ENCODE assay signal across 9 mouse cellular contexts in the genomic region with DNA sequence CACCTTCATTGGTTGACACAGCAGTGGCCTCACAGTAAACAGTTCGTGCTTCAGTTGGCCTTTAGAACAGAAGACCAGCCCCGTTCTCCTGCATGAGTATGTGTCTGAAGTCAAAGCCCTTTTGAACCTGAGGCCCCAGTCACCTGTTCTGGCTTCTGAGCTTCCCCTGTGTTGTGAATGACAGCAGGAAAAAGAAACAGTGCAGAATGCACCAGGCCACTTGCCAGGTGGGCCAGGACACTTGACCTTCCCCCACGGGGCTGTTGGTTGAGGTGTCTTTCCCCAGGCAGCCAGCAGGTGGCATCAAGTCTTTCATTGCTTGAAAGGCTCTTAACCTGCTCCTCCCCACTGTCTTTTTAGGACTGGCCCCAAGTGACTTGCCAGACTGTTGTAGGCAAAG.
A peak's percentile ranks its signal among the peaks of the same experiment; 100 is the strongest.
DNase-seq lines count a peak whose midpoint lies in the region; ATAC-seq and TF ChIP-seq lines count a peak whose summit lies in the region.
"Had no signal": no experiment of that assay in that cellular context is flagged by ENCODE, and none has a peak within 500 bp of the region (broad histone marks: within the 10 kb centered on the region; RNA-seq: fewer than 3 reads in every experiment).

No protein-coding gene starts in this region.

- no peak overlapping the region for H3K4me3 ChIP-seq in layer of hippocampus, adult 2 months
- no peak overlapping the region for H3K4me3 ChIP-seq in liver, embryonic 13.5 days (replicated peaks)
- H3K4me3 ChIP-seq in small intestine, adult 2 months (ENCODE audit: low read depth, low read length): no peak overlapping the region
- H3K4me3 ChIP-seq: embryonic facial prominence, embryonic 12.5 days had no signal

- TF ChIP-seq POLR2A in small intestine, adult 2 months (IDR thresholded peaks at IDR 0.05; ENCODE audit: low read depth, low read length): no peak

- H3K27ac ChIP-seq in layer of hippocampus, adult 2 months: no peak overlapping the region
- H3K27ac ChIP-seq in liver, embryonic 13.5 days: no peak overlapping the region
- no peak overlapping the region for H3K27ac ChIP-seq in small intestine, adult 2 months (ENCODE audit: insufficient read depth, low read depth, low read length)
- H3K27ac ChIP-seq: embryonic facial prominence, embryonic 12.5 days had no signal

- 52% methylated on average over 3 of the region's 3 CpGs for WGBS in liver, embryonic 13.5 days (ENCODE audit: insufficient replicate concordance)
- whole genome bisulfite sequencing in small intestine, adult 2 months: 57% methylated on average over 3 of the region's 3 CpGs

- H3K36me3 ChIP-seq in liver, embryonic 13.5 days: no peaks in the 10 kb centered on the region
- no peaks in the 10 kb centered on the region for H3K36me3 ChIP-seq in small intestine, adult 2 months (ENCODE audit: control insufficient read depth, insufficient read depth, low read length)
- H3K36me3 ChIP-seq: embryonic facial prominence, embryonic 12.5 days had no signal

- TF ChIP-seq CTCF in layer of hippocampus, adult 2 months (conservative IDR thresholded peaks at IDR 0.05): peak; percentile 89
- TF ChIP-seq CTCF in small intestine, adult 2 months (IDR thresholded peaks at IDR 0.05; ENCODE audit: extremely low read depth, insufficient read length, insufficient replicate concordance, low read depth, low read length): peak; percentile 64; the same call in 1 of the 2 replicates

- no peak for ATAC-seq in liver, embryonic 13.5 days (ENCODE audit: low read depth)

- no peaks in the 10 kb centered on the region for H3K27me3 ChIP-seq in liver, embryonic 13.5 days
- H3K27me3 ChIP-seq in small intestine, adult 2 months (ENCODE audit: control insufficient read depth, insufficient read depth, low read length): no peaks in the 10 kb centered on the region
- H3K27me3 ChIP-seq: embryonic facial prominence, embryonic 12.5 days had no signal

- peak in 1 of 2 experiments; percentile 69 for DNase-seq in layer of hippocampus, adult 2 months (ENCODE audit: low spot score in 2 of 2)
- no peak for DNase-seq in layer of hippocampus, adult 9-10 months (ENCODE audit: low spot score)
- peak; percentile 63 for DNase-seq in ES-CJ7 (ENCODE audit: low read depth, low spot score)
- DNase-seq in cerebellum, adult 11-12 months: peak; percentile 59
- peak; percentile 11 for DNase-seq in gastrocnemius, postnatal 25 days
- DNase-seq in liver, embryonic 13.5 days: peak; percentile 11
- no peak for DNase-seq in layer of hippocampus, postnatal 36 days

- no peaks in the 10 kb centered on the region for H3K9me3 ChIP-seq in liver, embryonic 13.5 days (replicated peaks)
- H3K9me3 ChIP-seq: embryonic facial prominence, embryonic 12.5 days had no signal

- H3K4me1 ChIP-seq in liver, embryonic 13.5 days (replicated peaks): no peaks in the 10 kb centered on the region
- H3K4me1 ChIP-seq in small intestine, adult 2 months (ENCODE audit: control insufficient read depth, insufficient read depth, insufficient read length, low read length): no peaks in the 10 kb centered on the region
- H3K4me1 ChIP-seq: embryonic facial prominence, embryonic 12.5 days had no signal

- H3K9ac ChIP-seq in liver, embryonic 13.5 days: no peak overlapping the region
- H3K9ac ChIP-seq: embryonic facial prominence, embryonic 12.5 days had no signal

- no peak overlapping the region for H3K4me2 ChIP-seq in liver, embryonic 13.5 days
- H3K4me2 ChIP-seq: embryonic facial prominence, embryonic 12.5 days had no signal

Comparison
In these comparisons a context has a peak if more than half of its experiments do, and no peak if none do; other contexts are left out.
1. DNase-seq: peak in ES-CJ7 (single experiment), cerebellum, adult 11-12 months (single experiment), gastrocnemius, postnatal 25 days (single experiment) and liver, embryonic 13.5 days (single experiment); none in layer of hippocampus, adult 9-10 months (single experiment) and layer of hippocampus, postnatal 36 days (0 of 2).